Mouse (Mus musculus) liver, embryonic 13.5 days (tissue): ENCODE data around the gene Esp4. TPM values are rescaled to one million over a fixed set of nuclear protein-coding genes. Genes with fewer than 3 reads are reported as not detected.
"Not testable (repeated sequence)": the region's sequence is repeated elsewhere in the genome, so short reads cannot be mapped to it uniquely, and the experiment has no call there.

Experiments
- ATAC-seq: fragments of 200-750 bp; cut with Nextera tagmentation; 2 replicates; pipeline ENCODE4 v1.8.0; 2017; ENCODE audit warnings: low read depth, mild to moderate bottlenecking, moderate number of reproducible peaks, moderate library complexity
- DNase-seq: peaks from one replicate; pipeline ENCODE4 v3.0.0; 2022
- H3K27ac ChIP-seq: fragments of 300-500 bp; sonication (generic); 2 replicates; pipeline ENCODE4 v1.5.1; 2015; ENCODE audit warnings: moderate library complexity, mild to moderate bottlenecking, inconsistent platforms
- H3K27me3 ChIP-seq: fragments of 300-500 bp; sonication (generic); 2 replicates; pipeline ENCODE4 v1.6.1; 2015; ENCODE audit warnings: mild to moderate bottlenecking, inconsistent platforms
- H3K36me3 ChIP-seq: fragments of 300-500 bp; sonication (generic); 2 replicates; pipeline ENCODE4 v1.6.1; 2015; ENCODE audit warnings: mild to moderate bottlenecking, inconsistent platforms
- H3K4me1 ChIP-seq: fragments of 300-500 bp; sonication (generic); replicated peaks from 2 replicates; pipeline ENCODE4 v1.6.1; 2015; ENCODE audit warnings: inconsistent platforms
- H3K4me2 ChIP-seq: fragments of 300-500 bp; sonication (generic); 2 replicates; pipeline ENCODE4 v1.6.1; 2015; ENCODE audit warnings: inconsistent platforms, mild to moderate bottlenecking, moderate library complexity
- H3K4me3 ChIP-seq: fragments of 300-500 bp; sonication (generic); replicated peaks from 2 replicates; pipeline ENCODE4 v1.5.1; 2015; ENCODE audit warnings: mild to moderate bottlenecking, inconsistent platforms
- H3K9ac ChIP-seq: fragments of 300-500 bp; sonication (generic); 2 replicates; pipeline ENCODE4 v1.6.1; 2015; ENCODE audit warnings: mild to moderate bottlenecking, inconsistent platforms
- H3K9me3 ChIP-seq: fragments of 300-500 bp; sonication (generic); replicated peaks from 2 replicates; pipeline ENCODE4 v1.6.1; 2016; ENCODE audit warnings: inconsistent platforms
- WGBS: fragments of 180-500 bp; shearing (Covaris S2); methylation state at CpG from one replicate; pipeline ENCODE4 v1.1.7; 2015; ENCODE audit not compliant: insufficient replicate concordance; 5-methylcytosine and 5-hydroxymethylcytosine counted together
- polyA plus RNA-seq: library from polyadenylated mRNA; unstranded; fragments of >200 nt; fragmentation: Nextera tagmentation; extraction: Ambion mirVana; gene quantifications from 2 replicates; pipeline ENCODE4 v1.2.1, GENCODE M21; 2015

Gene Esp4
- not detected in 2 replicates for polyA plus RNA-seq

DNA sequence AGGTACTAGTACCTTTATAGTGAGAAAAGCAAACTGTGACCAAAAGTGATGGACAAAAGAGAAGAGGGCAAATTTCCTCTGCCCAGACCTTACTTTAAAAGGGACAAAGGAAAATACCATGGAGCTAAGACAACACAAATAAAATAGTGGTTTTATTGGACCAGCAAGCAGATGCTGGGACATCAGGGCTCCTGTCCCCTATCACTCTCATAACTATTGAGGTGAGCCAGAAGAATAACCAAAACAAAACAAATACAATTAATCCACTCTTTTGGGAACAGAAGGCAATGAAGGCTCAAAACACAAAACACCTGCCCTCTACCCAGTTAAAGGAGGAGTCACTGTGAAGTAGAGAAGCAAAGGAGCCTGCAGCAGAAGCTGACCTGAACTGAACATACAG lies at the start of gene Esp4:
Gene Esp4, plus strand, starts transcription at position 301 of the 400 bp plus-strand sequence.
- H3K9ac ChIP-seq: no peak within 1 kb of the TSS
- no peak within 1 kb of the TSS for H3K4me2 ChIP-seq
- no peak within 1 kb of the TSS for H3K27ac ChIP-seq
- H3K9me3 ChIP-seq: no peaks in the 10 kb centered on the region
- ATAC-seq: no peak
- DNase-seq: no peak
- H3K4me3 ChIP-seq: no peak within 1 kb of the TSS
- no peaks in the 10 kb centered on the region for H3K27me3 ChIP-seq
- H3K4me1 ChIP-seq: no peaks in the 10 kb centered on the region
- no peaks in the 10 kb centered on the region for H3K36me3 ChIP-seq

DNA sequence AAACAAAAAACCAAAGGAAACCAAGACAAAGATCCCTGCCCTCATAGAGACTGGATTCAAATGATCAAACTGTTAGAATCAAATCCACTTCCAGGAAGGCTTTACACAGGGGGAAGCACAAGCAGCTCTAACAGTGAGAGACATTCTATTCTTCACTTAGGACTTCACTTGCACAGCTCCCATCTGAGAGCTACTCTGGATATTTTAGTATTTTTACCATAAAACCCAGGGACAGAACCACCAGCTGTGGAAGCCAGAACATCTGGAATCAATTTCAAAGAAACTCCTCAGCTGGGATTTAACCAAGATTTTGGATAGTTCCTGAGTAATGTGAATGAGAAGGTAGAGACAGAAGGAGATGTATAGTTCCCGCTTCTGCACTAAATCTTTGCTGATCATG lies 44.9 kb upstream of the Esp4 start:
- Histone ChIP-seq H3K4me3 (no peak overlapping the region), H3K9me3 (no peaks in the 10 kb centered on the region), H3K27ac (no peak overlapping the region), H3K27me3 (no peaks in the 10 kb centered on the region), H3K4me1 (no peaks in the 10 kb centered on the region), H3K36me3 (no peaks in the 10 kb centered on the region), H3K4me2 (no peak overlapping the region), H3K9ac (no peak overlapping the region)
- 67% methylated on average over 1 of the region's 1 CpGs for WGBS
- DNase-seq (no peak), ATAC-seq (no peak)

DNA sequence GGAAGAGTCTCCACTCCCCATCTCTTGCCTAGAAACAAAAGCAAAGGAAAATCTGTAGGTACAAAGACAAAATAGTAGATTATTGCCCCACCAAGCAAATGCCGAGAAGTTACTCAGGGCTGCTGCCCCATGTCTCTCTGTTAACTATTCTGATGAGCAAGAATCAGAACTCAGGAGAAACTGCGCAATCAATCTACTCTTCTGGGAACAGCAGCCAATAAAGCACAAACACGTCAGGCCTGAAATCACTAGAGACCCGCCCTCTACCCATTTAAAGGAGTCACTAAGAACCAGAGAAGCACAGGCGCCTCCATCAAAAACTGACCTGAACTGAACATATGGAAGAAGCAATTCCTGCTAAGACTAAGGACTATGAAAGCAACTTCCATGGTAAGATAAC lies 37.2 kb upstream of the Esp4 start, which contains the start of gene Esp6:
Gene Esp6, plus strand, starts transcription at position 301 of the 400 bp plus-strand sequence.
- 65% methylated on average over 5 of the region's 5 CpGs for WGBS
- ATAC-seq: no peak
- no peak within 1 kb of the TSS for H3K4me2 ChIP-seq
- no peak within 1 kb of the TSS for H3K4me3 ChIP-seq
- no peak for DNase-seq
- no peak within 1 kb of the TSS for H3K9ac ChIP-seq
- no peak within 1 kb of the TSS for H3K27ac ChIP-seq
- H3K36me3 ChIP-seq: no peaks in the 10 kb centered on the region
- H3K4me1 ChIP-seq: no peaks in the 10 kb centered on the region
- H3K9me3 ChIP-seq: no peaks in the 10 kb centered on the region
- H3K27me3 ChIP-seq: no peaks in the 10 kb centered on the region

DNA sequence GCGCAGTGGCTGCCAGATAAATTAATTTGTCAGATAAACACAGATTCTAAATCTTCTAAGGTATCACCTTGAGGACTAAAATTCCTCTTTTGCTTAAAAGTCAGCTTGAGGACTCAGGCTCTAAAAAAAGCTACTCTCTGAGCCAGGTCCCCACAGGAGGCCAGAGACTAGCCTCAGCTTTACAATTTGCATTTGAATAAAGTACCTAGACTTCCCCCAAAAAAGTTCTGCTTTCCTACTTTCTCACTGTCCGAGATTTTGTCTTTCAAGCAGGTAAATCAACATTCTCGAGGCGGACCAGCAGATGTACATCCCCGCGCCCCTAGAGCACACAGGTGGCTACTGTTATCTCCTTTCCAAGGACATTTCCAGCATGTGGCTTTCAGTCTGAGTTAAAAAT lies 14.5 kb upstream of the Esp4 start:
- not testable (repeated sequence) for ATAC-seq, H3K4me1 ChIP-seq, H3K36me3 ChIP-seq

DNA sequence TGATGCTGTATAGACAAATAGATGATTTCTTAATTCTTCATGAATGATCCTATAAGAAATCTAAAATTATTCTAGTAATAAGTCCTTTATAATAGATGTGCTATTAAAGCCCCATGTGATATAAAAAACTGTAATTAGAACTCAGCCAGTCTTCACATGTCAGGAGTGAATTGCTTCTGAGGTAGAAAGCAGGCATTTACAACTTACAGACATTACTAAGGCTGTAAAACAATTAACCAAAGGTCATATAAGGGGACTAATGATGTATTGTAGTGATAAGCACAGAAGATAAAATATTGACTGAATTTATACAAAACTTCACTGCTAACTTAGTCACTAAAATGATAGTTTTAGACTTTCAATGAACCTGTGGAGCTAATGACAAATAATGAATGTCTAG lies 7.1 kb upstream of the Esp4 start:
- Histone ChIP-seq H3K9ac (no peak overlapping the region), H3K27me3 (no peaks in the 10 kb centered on the region), H3K4me3 (no peak overlapping the region), H3K36me3 (no peaks in the 10 kb centered on the region), H3K27ac (no peak overlapping the region), H3K4me2 (no peak overlapping the region), H3K4me1 (no peaks in the 10 kb centered on the region), H3K9me3 (no peaks in the 10 kb centered on the region)
- no peak for DNase-seq
- ATAC-seq: no peak

More for the DNA sequence above, 14.5 kb upstream of the Esp4 start:
- not testable (repeated sequence) for H3K4me3 ChIP-seq, H3K9me3 ChIP-seq, H3K9ac ChIP-seq, H3K27me3 ChIP-seq, H3K4me2 ChIP-seq, DNase-seq, H3K27ac ChIP-seq
- WGBS: 52% methylated on average over 6 of the region's 6 CpGs

GRCm38 (mm10) chr17:40631775-40632174 lies 33.4 kb downstream of the Esp4 start, which contains the start of gene Esp3:
Gene Esp3 (plus strand): TSS chr17:40632075.
- ATAC-seq, H3K4me2 ChIP-seq, DNase-seq, H3K36me3 ChIP-seq, H3K4me3 ChIP-seq, H3K9ac ChIP-seq, H3K4me1 ChIP-seq, H3K27me3 ChIP-seq, H3K27ac ChIP-seq, H3K9me3 ChIP-seq: not testable (repeated sequence)
- 66% methylated on average over 1 of the region's 1 CpGs for WGBS

Other genes starting within 250 kb of the Esp4 start
- gene Esp8, start 78.6 kb upstream of the Esp4 start, polyA plus RNA-seq: not detected in 2 replicates
- gene Esp6, start 37.1 kb upstream of the Esp4 start, polyA plus RNA-seq: not detected in 2 replicates
- gene Esp3, start 33.5 kb downstream of the Esp4 start, polyA plus RNA-seq: not detected in 2 replicates
- gene Esp1, start 128.5 kb downstream of the Esp4 start, polyA plus RNA-seq: not detected in 2 replicates
- gene Crisp2, start 208.4 kb downstream of the Esp4 start, polyA plus RNA-seq: 0.15 and 0.27 TPM in 2 replicates
- 197 and 235 TPM in 2 replicates for gene Rhag, start 212.5 kb downstream of the Esp4 start, polyA plus RNA-seq